ENCODE assay signal across 7 mouse cellular contexts in the genomic region with DNA sequence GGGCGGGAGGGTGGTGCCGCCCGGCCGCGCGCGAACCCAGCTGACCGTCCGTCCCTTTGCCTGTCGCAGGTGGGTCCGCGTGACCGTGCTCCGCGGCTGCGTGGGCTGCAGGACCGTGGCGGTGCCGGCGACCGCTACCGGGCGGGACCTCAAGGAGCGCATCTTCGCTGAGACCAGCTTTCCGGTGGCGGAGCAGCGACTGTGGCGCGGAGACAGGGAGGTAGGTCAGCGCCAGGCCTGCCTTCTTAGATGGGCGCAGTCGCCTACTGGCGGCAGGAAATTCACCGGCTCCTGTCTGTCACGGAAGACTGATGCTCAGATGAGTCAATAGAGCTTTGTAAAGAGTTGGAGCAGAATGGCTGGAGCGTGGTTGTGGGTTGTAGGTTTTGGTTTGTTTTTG. TPM values are rescaled to one million over a fixed set of nuclear protein-coding genes. Genes with fewer than 3 reads are reported as not detected.
A peak's percentile ranks its signal among the peaks of the same experiment; 100 is the strongest.
DNase-seq lines count a peak whose midpoint lies in the region; ATAC-seq and TF ChIP-seq lines count a peak whose summit lies in the region.

No protein-coding gene starts in this region.

- under 1% methylated on average over 37 of the region's 37 CpGs for WGBS in heart, embryonic 12.5 days

- no peaks in the 10 kb centered on the region for H3K4me1 ChIP-seq in ES-Bruce4 (ENCODE audit: control insufficient read depth, insufficient read depth, low read length)
- H3K4me1 ChIP-seq in heart, embryonic 12.5 days (replicated peaks) = peaks cover 15% of the 10 kb centered on the region

- H3K27me3 ChIP-seq in ES-Bruce4 (ENCODE audit: control insufficient read depth, insufficient read depth, low read length, poor library complexity, severe bottlenecking) = no peaks in the 10 kb centered on the region
- H3K27me3 ChIP-seq in heart, embryonic 12.5 days (replicated peaks) = peaks cover 2% of the 10 kb centered on the region; the same call in 1 of the 2 replicates

- peak; percentile 86 for DNase-seq in CD4-positive helper T cell, adult 2 months (ENCODE audit: low read depth, low spot score)
- DNase-seq in kidney, postnatal 25 days = peak; percentile 44 to 70
- DNase-seq in lung, postnatal 4 days = peak; percentile 69 to 78
- peak; percentile 53 for DNase-seq in right cerebral cortex, postnatal 4 days

- H3K4me3 ChIP-seq in ES-Bruce4 (ENCODE audit: low read depth, low read length) = peak overlapping the region; percentile 88
- H3K4me3 ChIP-seq in heart, embryonic 12.5 days = peak overlapping the region; percentile 80

- peak overlapping the region; percentile 78 for H3K9ac ChIP-seq in ES-Bruce4 (ENCODE audit: low read depth, poor library complexity, severe bottlenecking)
- H3K9ac ChIP-seq in heart, embryonic 12.5 days = peak overlapping the region; percentile 80

- no peaks in the 10 kb centered on the region for H3K36me3 ChIP-seq in ES-Bruce4 (ENCODE audit: control insufficient read depth, insufficient read depth, low read length, poor library complexity, severe bottlenecking)
- H3K36me3 ChIP-seq in heart, embryonic 12.5 days = peaks cover 15% of the 10 kb centered on the region

- TF ChIP-seq EP300 in ES-Bruce4 (IDR thresholded peaks at IDR 0.05; ENCODE audit: insufficient read depth, low read depth, low read length) = no peak

- TF ChIP-seq CTCF in ES-Bruce4 (IDR thresholded peaks at IDR 0.05; ENCODE audit: low read depth, low read length) = no peak

- no peak for TF ChIP-seq POLR2A in ES-Bruce4 (IDR thresholded peaks at IDR 0.05; ENCODE audit: insufficient read depth, low read length)

- H3K4me2 ChIP-seq in heart, embryonic 12.5 days = peak overlapping the region; percentile 67

- no peaks in the 10 kb centered on the region for H3K9me3 ChIP-seq in ES-Bruce4 (replicated peaks; ENCODE audit: control insufficient read depth, insufficient read depth, low read length, poor library complexity, severe bottlenecking)
- no peaks in the 10 kb centered on the region for H3K9me3 ChIP-seq in heart, embryonic 12.5 days (replicated peaks)

- 0 out of 2 replicates have a peak overlapping the region, but pooled peaks have one; percentile 10 for H3K27ac ChIP-seq in ES-Bruce4 (ENCODE audit: insufficient read depth, low read length)
- peak overlapping the region; percentile 85 for H3K27ac ChIP-seq in heart, embryonic 12.5 days (ENCODE audit: poor library complexity, severe bottlenecking)

- ATAC-seq in common myeloid progenitor, adult 5-6 weeks (replicated peaks; ENCODE audit: low read depth, poor library complexity, severe bottlenecking) = peak; percentile 54
- ATAC-seq in heart, embryonic 12.5 days (ENCODE audit: insufficient number of reproducible peaks, low FRiP score) = peak; percentile 38

RNA-seq across cellular contexts. Expression of gene Sacs, which starts 35.0 kb away (rescaled TPM):
- polyA plus RNA-seq in ES-Bruce4 (2011; ENCODE audit: insufficient read depth, insufficient read length, low read depth, missing spikeins) = 11.5 and 13.3 TPM in 2 replicates
- 27.4 and 33.3 TPM in 2 replicates for total RNA-seq in common myeloid progenitor, adult 5-6 weeks (2017)
- 6.3 and 6.6 TPM in 2 replicates for polyA plus RNA-seq in heart, embryonic 12.5 days (2016; fragmentation: Nextera tagmentation; extraction: Ambion mirVana)

Comparison
In these comparisons a context has a peak if more than half of its experiments do, and no peak if none do; other contexts are left out.
1. Peak in every context shown above with its lines: DNase-seq, ATAC-seq, H3K4me3 ChIP-seq and H3K27ac ChIP-seq.